Mouse (Mus musculus) gastrocnemius, postnatal 14 days (tissue): Measurements from ENCODE around the gene Etnk1. TPM values are rescaled to one million over a fixed set of nuclear protein-coding genes. Genes with fewer than 3 reads are reported as not detected.
"Not testable (repeated sequence)": the region's sequence is repeated elsewhere in the genome, so short reads cannot be mapped to it uniquely, and the experiment has no call there.

Experiments
- DNase-seq: peaks from one replicate; pipeline ENCODE4 v3.0.0; 2021; ENCODE audit warnings: mixed read lengths
- intact Hi-C: fragments of 180-260 bp; cut with DNase I; formaldehyde crosslinking; loops from one replicate; pipeline ENCODE4 v1.15.1; 2025; ENCODE audit warnings: low total_unique reads
- total RNA-seq, 2 experiments: library from RNA; stranded (reverse); gene quantifications; 2 replicates each; pipeline ENCODE4 v1.2.3; 2021

Etnk1 gene
- total RNA-seq, 2 experiments from 2014 or later = 14.3 to 14.6 TPM

DNA sequence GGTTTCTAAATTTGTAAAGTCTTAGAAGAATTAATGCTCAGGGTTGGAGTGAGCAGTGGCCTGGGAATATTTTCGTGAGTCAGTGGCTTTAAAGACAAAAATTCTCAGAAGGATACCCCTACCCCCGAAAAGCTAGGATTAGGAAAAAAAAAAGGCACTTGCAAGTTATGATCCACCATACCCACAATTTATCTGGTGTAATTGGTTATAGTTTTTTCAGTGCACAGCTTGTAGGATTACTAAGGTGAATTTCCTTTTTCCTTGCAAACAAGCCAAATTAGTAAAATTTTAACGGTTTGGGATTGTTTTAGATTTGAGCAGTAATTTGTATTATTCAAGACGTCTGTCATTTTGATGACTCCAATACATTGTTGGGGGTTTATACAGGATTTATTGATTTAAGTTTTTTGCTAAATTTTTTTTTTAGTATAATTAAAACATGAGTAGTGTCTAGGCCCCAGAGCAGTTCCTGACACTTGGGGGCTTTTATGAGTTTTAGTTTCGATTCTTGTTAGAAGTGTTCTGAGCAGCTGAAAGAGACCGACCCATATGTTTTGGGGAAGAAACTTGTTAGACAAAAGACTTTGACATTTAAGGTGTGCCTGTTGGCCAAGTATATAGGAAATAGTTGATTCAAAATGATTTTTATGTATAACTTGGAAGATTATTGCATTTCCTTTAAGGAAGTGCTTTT lies 1.1 kb downstream of the Etnk1 start:
- intact Hi-C loops = no loop called here
- DNase-seq = no peak

DNA sequence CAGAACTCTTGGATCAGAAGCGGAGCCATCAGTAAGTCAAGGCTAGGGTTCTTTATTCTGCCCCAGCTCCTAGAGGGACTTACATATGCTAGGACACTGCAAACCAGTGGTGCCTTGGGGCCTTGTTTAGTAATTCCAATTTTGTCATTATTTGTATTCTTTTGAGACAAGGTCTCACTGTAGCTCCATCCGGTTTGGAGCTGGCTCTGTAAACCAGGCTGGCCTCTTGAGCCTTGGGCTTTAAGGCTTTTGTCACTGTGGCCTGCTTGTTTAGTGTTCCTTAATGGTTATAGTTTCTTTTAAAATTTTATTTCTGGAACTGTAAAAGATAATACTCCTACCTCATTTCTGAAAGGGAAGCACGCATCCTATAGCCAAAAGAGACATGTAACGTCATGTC lies 2.4 kb downstream of the Etnk1 start:
- DNase-seq = no peak
- intact Hi-C loops = no loop called here

DNA sequence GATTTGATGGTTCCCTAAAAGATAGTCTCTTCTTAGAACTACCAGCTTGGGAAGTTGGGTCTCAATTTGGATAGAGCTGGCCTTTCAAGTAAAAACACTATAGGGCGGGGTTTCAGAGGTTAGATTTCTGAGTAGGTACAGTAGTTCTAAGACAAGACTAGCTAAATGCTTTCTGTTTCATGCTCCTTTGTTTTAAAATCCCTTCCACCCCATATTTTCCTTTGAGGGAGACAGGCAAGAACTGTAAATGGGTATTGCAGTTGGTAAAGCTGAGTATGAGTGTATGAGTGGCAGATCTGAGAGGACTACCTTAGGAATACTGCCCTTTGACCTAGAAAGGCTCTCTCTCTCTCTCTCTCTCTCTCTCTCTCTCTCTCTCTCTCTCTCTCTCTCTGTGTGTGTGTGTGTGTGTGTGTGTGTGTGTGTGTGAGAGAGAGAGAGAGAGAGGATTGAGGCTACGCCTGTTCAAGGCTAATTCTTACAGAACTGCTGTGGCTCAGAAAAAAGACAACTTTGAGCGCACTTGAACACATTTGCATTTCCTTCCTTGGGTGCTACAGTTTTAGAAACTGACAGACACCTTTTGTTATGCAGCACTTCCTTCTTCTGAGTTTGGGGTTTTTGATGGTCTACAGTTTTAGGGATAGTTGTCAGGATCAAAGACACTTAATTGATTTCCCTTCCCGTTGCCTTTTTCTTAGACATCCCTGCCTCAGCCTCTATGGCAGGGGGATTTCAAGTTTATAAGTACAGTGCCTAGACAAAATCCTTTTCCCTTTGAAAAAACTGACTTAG lies 3.3 kb downstream of the Etnk1 start:
- intact Hi-C loops = no loop called here
- DNase-seq = no peak

DNA sequence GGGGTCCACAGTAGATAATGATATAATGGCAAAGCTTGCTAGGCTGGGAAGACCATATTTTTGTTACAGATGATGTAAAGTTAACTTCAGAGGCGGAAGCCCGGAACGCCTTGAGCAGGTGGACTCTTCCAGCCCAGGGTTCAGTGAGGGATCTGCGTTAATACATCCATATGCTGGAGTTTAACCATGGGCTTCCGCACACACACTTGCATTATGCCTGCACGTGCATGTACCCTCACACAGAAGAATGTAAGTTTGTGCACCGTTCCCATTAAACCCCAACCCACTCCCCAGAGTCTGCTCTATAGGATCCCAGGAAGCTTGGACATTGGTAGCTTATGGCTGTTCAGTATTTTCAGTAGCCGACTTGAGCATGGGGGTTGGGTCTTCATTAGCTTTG lies 4.0 kb downstream of the Etnk1 start:
- intact Hi-C loops = no loop called here
- no peak for DNase-seq

DNA sequence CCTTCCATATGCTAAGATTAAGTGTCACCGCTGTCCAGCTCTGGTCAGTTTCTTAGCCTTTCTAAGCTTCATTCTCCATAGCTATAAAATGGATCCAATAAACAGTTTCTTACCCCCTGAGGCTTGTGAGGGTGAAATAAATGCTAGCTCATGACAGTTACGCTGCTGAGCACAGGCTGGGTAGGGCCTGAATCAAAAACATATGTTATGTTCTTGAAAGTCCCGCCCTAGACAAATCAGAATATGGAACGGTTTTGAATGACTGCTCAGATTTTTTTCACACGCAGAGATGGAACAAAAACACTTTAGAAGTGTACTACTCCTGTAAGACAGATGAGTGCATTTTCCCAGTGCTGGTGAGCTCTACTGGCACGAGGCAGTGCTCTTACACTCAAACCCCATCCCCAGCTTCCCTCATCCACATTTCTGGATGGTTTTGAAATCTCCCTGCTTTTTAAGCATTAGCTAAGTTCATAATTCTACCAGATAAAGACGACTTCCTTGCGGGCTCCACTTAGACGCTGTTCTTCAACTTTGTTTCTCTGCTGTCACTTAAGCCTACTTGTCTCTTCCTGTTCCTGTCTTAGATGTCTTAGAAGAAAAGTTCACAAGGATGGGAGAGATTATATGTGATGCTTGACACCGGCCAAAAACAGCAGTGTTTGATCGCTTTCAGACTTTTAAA lies 4.9 kb downstream of the Etnk1 start:
- DNase-seq = no peak
- intact Hi-C loops = no loop called here

DNA sequence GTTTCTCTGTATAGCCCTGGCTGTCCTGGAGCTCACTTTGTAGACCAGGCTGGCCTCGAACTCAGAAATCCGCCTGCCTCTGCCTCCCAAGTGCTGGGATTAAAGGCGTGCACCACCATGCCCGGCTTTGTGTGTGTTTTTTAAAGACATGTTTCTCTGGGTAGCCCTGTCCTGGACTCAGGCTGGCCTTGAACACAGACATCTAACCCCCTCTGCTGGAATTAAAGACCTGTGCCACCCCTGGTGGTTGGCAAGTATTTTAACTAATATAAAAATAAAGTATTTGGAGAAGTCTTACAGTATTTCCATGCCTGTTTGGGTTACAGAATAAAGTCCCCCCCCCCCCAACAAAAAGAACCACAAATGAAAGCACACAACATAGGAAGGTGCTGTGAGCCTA lies 5.7 kb downstream of the Etnk1 start:
- not testable (repeated sequence) for DNase-seq

DNA sequence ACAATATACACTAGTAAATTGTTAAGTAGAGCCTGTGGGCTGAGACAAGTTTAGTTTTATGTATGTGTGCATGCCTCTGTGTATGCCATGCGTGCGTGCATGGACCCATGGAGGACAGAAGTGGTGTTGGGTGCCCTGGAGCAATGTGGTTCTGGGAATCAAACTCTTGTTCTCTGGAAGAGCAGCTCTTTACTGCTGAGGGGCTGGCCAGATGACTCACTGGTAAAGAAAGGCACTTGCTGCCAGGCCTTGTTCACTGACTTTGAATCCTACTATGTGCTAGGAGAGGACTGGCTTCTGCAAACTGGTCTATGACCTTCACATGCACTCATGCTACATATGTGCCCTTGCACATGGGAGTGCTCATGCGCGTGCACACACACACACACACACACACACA lies 7.2 kb downstream of the Etnk1 start:
- intact Hi-C loops = no loop called here
- no peak for DNase-seq

More for the DNA sequence above, 5.7 kb downstream of the Etnk1 start:
- intact Hi-C loops = not testable (repeated sequence)

DNA sequence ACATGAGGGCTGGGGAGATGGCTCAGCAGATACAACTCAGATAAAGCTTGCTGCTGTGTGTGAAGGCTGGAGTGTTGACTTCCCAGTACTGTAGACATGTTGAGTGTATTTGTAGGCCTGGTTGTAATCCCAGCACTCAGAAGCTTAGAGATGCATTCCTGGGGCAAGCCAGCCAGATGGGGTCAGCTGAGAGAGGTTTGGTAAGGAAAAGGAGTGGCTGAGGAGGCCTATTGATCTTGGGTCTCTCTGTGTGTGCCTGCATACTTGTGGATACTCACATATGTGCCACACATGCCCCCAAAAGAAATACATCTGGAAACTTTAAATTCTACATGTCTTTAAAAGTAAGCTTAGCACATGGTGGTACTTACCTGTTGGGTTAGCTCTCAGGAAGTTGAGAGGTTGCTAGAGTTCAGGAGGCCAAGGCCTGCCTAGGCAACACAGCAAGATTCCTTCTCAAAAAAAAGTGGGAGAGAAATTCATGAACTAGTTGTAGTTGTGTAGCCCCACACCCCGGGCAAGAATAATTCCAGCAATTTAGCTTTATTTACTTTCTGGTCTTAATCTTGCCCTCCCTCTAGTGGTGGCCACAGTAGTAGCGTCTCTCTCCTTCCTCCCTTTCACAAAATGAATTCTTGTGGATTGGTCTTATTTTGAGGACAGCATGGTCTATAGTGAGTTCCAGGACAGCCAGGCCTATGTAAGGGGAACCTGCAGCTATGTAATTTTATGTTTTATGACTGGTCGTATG lies 8.1 kb downstream of the Etnk1 start:
- peak; percentile 19 for DNase-seq
- intact Hi-C loops = loop anchor here (5.0 kb wide), 2 partner anchors 143 to 188 kb away; no protein-coding TSS in a partner anchor

DNA sequence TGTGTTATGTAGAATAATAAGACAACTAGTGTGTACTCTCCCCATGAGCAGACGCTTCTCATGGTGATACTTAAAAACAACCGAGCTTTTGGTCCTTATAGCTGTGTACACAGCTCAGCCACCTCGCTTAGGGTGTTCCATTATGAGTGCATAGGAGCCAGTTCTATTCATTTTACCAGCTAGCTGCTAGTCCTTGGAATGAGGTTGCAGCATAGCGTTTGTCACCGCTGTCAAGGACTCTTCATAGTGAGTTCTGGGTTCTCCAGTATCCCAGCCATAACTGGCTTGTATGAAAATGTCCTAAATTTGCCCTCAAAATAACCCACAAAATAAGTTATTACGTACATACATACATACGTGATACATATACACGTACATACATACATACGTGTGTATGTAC lies 9.1 kb downstream of the Etnk1 start:
- DNase-seq = no peak
- intact Hi-C loops = loop anchor here (5.0 kb wide), 2 partner anchors 144 to 189 kb away; no protein-coding TSS in a partner anchor

DNA sequence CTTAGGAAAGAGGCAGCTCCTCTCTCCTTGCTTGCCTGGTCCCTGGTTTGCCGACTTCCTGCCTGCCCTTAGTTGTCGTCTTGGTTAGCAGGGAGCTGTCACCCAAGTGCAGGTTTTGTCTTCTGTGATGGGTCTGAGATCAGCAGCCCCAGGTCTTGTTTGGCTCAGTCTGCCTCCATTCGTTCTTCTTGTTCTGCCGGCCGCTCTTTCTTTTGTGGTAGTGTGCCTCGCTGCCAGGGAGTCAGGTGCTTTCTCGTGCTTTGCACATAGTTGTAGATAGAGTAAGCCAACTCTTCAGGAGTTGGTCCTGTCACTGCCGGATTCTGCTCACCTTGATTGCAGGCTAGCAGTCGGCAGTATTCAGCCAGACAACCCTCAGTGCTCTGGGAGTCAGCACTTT lies 9.6 kb downstream of the Etnk1 start:
- no peak for DNase-seq
- intact Hi-C loops = loop anchor here (5.0 kb wide), 2 partner anchors 144 to 189 kb away; no protein-coding TSS in a partner anchor

DNA sequence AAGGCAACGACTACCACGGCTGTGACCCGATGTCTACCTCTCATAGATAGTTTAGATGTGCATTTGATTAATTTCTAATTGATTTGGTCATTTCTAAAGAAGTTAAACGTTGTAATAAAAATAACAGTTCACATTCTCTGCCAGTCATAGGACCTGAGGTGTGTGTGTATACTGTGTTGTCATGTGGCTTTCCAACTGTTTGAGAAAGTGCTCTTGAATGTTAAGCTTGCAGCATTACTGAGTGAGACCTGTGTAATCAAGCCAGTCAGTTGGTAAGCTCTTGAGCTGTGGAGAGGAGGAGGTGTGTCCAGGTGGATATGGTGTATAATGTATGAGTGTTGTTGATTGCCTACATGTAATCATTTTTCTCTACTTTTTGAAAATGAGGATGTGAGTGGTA lies 12.2 kb downstream of the Etnk1 start:
- intact Hi-C loops = loop anchor here (5.0 kb wide), 2 partner anchors 147 to 192 kb away; no protein-coding TSS in a partner anchor
- no peak for DNase-seq

DNA sequence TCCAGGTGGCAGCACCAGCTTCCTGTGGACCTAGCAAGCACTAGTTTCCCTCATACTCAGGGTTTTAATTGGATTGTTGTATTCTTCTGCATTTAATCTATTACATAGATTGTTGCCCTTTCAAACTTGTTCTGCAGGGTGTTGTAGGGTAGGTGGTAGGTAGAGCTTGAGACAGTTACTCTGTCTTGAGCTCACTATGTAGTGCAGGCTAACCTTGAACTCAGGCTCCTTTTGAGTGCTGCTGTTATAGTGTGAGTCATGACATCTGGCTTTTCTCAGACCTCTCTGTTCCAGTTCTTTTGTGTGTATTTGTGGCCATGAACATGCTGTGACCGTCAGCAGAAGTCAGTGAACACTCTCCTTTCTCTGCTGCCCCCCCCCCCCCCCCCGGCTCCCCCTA lies 12.7 kb downstream of the Etnk1 start:
- intact Hi-C loops = loop anchor here (5.0 kb wide), 2 partner anchors 147 to 192 kb away; no protein-coding TSS in a partner anchor
- DNase-seq = no peak

DNA sequence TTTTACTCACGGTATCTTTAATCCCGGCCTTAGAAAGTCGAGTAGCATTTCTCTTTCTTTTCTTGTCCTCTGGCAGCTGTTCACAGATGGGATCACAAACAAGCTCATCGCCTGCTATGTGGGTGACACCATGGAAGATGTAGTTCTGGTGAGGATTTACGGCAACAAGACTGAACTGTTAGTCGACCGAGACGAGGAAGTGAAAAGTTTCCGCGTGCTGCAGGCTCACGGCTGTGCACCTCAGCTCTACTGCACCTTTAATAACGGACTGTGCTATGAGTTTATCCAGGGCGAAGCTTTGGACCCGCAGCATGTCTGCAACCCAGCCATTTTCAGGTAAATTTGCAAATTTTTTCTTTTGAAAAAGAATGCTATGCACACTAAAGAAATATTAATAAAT lies 13.5 kb downstream of the Etnk1 start:
- intact Hi-C loops = no loop called here
- DNase-seq = no peak

DNA sequence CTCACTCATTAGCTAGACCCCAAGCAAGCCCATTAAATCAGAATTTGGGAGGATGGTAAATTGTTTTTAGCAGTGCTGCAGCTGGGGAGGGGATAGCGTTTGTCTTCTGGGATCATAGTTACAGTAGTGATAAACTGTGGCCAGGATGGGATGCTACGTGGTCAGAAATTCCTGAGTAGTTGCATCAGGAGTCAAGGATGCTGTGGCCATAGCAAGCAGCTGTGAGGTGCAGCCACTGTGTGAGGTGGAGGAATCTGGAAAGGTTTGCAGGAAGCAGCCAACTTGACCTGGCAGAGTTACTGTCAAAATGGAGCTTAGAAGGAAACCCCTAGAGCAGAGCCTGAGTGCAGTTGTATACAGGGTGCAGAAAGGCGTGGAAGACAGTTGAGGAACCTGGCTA lies 17.1 kb downstream of the Etnk1 start:
- intact Hi-C loops = no loop called here
- no peak for DNase-seq

DNA sequence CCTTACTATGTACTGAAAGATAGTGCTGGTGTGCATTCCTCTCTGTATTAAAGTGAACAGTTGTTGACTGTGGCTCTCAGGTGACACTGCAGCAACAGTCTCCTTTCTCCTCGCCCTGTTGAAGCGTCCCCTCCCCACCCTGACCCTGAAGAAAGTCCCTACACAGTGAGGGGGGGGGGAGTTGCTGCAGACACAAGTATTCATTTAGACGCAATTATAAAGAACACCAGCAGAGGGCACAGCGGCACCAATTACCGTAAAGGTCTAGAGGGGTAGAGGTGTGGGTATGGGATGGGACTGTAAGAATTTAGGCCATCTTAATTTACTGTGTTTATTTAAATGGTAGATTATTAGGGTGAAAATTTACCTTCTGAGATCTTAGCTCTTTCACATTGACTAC lies 17.7 kb downstream of the Etnk1 start:
- intact Hi-C loops = no loop called here
- no peak for DNase-seq

DNA sequence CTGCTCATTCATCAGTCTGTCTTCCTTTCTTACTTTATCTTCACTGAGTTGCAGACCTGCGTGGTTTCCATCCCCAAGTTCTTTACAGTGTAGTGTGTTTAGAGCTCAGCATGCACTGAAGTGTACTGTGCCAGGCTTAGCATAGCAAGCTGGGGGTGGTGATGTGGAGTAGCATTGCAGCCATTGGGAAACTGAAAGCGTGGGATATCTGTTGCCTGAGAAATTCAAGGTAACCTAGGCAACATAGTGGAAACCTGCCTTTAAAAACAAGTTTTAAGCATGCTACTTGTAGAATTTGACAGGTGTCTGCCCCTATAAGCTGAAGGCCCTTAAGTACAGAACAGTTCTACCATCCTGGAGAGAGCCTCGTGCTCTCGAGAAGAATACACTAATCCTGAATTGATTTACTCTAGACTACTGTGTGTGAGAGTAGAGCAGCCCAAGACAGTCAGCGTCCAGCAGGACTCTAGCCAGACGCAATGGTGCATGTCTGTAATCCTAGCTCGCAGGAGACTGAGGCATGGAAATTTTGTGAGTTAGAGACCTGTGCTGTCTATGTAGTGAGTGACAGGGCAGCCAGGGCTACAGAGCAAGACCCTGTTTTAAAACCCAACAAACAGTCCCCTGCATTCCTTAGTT lies 23.9 kb downstream of the Etnk1 start:
- no peak for DNase-seq
- intact Hi-C loops = no loop called here

DNA sequence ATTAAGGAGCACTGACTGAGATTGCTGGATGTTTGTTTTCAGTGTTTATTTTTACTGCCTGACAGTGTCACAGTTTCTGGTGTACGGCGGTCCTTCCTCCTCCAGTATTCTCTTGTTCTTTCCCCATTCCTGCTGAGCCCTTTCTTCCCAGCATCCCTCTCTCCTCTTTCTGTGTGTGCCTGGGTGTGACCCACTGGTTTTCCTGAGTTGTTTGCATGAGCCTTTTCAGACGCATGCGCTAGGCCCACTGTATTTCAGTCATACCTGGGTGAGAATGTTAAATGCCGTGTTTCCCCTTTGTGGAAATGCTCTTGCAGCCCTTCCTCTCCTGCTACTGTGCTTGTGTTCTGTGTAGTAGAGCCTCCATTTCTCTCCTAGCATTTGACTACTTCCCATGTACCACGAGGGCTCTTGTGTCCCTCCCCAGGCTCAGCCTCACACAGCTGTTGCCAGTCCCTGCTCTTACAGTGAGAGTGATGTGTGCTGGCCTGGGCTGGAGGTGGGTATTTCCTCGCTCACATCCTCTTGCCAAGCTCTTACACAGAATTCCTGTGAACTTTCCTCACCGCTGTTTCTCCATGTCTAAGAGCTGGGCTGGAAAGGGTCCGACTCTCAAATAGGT lies 24.6 kb downstream of the Etnk1 start:
- intact Hi-C loops = no loop called here
- DNase-seq = no peak

DNA sequence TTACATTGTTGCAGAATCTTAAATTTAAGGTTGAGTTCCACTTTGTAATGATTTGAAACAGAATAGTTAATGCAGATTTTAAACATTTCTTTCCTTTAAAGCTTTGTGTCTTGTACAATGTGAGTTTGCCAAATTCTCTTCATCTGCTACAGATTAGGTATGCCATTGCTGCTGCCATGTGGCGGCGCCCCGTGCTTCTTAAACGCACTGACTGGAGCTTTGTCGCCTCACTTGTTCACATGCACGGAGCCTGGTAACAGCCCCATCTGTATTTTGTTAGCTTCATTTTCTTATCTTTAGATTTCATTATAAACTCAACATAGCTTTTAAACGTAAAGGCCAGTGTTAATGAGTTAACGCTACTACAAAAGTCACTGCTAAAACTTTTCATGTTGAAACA lies 25.7 kb downstream of the Etnk1 start:
- intact Hi-C loops = no loop called here
- DNase-seq = no peak

DNA sequence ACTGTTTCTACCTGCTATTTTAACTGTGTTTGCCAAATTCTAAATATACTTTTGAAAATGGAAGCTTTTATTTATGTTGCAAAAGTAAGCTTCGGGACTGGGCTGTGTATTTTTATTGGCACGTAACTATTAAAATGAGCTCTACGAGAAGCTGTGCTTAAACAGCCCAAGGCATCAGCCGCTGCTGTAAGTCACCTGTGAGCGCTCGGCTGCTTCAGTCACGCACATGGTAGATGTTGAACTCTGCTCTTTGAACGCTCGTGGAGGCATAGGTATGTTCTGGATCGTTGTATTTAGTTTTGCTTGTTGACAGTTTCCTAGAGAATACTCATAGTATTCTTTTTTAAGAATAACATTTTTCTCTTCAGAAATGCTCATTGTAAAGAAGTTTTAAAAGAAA lies 26.1 kb downstream of the Etnk1 start:
- no peak for DNase-seq
- intact Hi-C loops = no loop called here
